Mouse (Mus musculus) naive thymus-derived CD4-positive, alpha-beta T cell, adult 2 months (primary cell): ENCODE data around the gene Rxfp4.
"Not testable (repeated sequence)": the region's sequence is repeated elsewhere in the genome, so short reads cannot be mapped to it uniquely, and the experiment has no call there.

ENCODE experiments used
- DNase-seq: peaks from one replicate; pipeline ENCODE4 v3.0.0-alpha.2; 2011; ENCODE audit warnings: low read depth

Rxfp4 gene

DNA sequence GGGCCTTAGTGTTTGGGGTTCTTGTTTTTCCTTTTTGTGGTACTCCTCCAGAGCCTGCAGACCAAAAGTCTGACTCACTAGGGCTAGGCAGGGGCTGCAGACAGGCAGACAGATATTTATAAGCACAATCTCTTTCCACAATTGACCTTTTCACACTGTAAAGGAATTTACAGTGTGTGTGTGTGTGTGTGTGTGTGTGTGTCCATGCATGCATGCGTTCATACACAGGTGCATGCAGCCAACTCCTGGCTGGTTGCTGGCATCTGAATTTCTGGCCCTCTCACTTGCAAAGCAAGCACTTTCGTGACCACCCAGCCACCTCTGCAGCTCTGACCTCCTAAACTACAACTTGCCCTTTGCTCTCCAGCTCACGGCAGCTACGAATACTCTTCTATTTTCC lies 43.9 kb downstream of the Rxfp4 start:
- DNase-seq = no peak

DNA sequence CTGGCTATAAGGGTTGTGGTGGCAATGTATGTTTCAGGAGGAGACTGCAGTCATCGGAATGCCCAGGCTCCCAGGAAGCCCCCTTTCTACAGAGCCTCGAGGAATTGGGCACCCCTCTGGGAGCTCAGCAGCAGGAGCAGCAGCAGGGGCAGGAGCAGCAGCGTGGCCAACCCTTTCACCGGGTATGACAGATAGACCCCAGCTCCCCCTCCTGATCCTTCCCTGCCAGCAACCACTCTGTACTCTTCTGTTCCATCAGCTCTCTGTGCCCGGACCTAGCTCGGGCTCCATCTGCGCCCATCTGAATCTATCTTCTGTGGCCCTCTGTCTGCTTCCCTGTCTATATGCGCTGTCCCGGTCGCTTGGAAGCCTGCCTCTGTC lies 45.2 kb downstream of the Rxfp4 start:
- no peak for DNase-seq

DNA sequence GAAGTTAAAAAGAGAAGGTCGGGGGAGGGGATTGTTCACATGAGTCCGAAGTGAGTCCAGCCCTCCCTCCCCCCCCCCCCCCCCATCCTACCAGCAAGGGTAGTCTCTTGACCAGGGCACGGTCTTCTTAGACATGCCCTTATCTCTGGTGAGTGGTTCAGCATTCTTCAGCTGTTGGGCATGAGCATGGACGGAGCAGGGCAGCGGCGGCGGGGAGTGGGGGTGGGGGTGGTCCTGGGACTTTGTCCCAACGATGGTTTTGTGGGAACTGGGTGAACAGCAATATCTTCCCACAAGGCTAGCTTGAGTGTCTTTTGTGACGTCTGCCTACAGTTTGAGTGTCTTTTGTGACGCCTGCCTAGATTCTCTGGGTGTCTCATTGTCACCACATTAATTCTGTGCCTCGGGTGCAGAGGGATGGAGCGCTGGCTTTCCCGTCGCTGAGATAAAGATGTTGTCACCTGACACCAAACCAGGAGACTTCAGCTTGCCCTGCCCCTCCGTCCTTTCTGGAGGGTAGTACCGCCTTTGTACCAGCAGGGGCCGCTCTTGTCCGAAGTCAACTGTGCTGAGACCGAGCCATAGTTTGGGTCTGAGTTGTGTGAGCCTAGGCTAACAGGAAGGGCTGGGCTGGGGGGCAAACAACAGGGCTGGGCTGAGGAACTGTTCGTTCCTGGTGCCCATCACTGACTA lies 45.7 kb downstream of the Rxfp4 start:
- DNase-seq = peak; percentile 92

DNA sequence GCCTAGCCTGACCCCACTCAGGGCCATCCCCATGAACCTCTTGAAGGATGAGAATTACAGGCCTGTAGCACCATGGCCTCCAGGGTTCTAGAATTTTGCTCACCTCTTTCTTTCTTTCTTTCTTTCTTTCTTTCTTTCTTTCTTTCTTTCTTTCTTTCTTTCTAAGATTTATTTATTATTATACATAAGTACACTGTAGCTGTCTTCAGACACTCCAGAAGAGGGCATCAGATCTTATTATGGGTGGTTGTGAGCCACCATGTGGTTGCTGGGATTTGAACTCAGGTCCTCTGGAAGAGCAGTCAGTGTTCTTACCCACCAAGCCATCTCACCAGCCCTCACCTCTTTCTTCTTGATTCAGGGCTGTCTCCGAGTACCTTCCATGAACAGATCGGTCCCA lies 47.3 kb downstream of the Rxfp4 start, which contains the start of gene Arhgef2:
Arhgef2 (plus strand) TSS at position 301 of the 400 bp plus-strand sequence.
- DNase-seq = not testable (repeated sequence)

DNA sequence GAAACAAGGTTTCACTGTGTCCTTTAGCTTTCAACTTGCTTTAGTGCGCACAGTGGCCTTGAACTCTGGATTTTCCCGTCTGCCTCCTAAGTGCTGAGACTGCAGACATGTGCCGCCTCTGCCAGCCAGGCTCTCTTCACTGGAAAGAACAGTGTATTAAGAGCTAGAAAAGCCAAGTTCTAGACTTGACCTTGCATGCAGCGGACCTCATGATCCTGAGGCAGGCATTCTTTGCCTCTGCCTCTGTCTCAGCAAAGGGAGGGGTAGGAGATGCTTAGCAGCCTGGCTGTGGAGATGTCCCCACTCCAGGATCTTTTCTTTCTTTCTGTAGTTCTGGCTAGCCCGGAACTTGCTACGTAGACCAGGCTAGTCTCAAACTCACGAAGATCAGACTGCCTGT lies 48.1 kb downstream of the Rxfp4 start:
- no peak for DNase-seq

DNA sequence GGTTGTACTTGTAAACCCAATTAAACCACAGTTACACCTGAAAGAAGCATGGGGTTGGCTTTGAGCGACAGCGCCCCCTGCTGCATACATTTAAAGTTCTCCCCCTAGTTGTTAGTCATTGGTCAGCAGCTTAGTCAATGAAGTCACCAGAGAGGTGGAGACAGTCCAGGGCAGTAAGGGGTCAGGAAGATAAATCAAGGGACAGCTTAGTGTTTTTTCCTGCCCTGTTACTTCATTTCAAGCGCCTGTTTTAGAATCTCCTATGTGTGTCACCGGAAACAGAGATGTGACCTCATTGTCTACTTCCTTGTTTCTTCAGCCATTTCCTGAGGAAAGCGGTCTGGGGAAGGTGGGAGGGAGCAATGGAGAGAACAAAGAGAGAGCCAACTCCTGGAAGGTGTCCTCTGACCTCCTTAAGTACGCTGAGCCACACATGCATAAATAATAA lies 49.2 kb downstream of the Rxfp4 start:
- peak; percentile 86 for DNase-seq

DNA sequence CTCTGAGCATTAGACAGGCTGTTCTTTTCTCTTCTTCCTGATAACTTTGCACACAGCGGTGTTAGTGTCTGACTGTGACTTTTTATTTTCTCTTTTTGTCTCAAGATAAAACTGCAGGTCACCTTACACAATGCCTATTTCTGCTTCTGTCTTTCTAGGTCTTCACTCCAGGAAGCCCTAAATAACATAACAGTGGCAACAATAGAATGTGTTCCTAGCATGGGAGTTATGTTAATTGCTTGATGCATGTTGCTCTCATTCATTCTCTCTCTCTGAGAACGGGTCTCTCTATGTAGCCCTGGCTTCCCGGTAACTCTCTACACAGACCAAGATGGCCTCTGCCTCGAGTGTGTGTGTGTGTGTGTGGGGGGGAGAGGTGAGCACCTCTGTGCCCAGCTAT lies 50.5 kb downstream of the Rxfp4 start:
- no peak for DNase-seq
